Mouse (Mus musculus): ENCODE measurements around the gene Npepps. TPM values are rescaled to one million over a fixed set of nuclear protein-coding genes. Genes with fewer than 3 reads are reported as not detected.
"Not testable (repeated sequence)": the region's sequence is repeated elsewhere in the genome, so short reads cannot be mapped to it uniquely, and the experiment has no call there.

Gene Npepps
- total and polyA plus RNA-seq, 3 experiments = 24.1 to 80.1 (median 77.7) TPM

DNA sequence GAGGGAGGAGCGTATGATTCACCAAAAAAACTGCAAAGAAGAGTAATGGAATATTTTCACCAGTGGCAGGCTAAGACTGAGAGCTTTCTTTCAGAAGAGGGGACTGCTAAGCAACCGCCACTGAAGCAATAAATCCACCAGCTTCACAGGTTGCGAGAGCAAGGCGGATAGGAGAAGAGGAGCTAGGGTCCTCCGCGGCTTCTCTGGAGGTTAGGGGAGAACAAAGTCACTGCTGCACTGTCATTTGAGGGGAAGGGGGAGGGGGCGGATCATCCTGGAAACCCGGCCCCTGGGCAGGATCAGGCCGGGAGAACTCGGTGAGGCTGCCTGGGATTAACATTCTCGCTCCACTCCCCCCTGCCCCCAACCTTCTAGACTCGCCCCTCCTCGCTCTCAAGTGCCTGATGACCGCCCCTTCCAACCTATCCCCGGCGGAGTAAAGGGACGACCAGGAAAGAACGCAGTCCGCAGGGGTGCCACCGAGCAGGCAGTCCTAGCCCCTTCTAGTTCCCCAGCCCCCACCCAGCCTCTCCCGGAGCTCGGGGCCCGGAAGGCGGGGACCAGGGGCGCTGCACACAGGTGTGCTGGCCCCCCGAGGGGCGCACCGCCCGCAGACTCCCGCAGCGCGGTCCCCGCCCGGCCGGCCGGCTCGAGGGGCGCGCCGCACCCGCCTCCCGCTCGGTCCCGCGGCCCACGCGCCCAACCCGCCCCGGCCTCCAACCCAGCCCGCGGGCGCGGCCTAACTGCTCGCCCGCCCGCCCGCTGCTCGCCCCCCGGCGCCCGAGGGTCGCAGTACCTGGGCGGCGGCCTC is 828 bp downstream of the Npepps start:
- 1% methylated on average over 56 of the region's 64 CpGs for WGBS
- peak; percentile 63 to 66 for DNase-seq

DNA sequence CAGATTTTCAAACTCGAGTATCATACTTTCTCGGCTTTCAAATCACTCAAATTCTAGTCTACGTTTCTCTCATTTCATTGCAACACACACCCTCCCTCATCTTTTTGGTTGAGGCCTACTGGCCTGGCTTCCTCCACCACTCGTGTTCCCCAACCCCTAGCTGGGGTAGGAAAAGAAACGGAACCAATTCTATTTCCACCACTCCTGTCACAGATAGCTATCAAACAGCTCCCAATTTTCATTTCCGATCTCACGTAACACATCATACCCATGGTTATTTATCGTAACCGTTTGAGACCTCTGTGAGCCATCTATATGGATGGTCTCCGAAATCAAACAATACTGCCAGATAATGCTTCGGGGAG is 1.4 kb downstream of the Npepps start:
- WGBS = 8% methylated on average over 11 of the region's 11 CpGs
- Histone ChIP-seq H3K9ac (ENCODE audit: low read depth, low read length) (peak overlapping the region; percentile 100), H3K79me2 (replicated peaks; ENCODE audit: control insufficient read depth, insufficient read depth, low read length) (peaks cover 9% of the 10 kb centered on the region), H3K27ac (peak overlapping the region; percentile 87), H3K27me3 (ENCODE audit: control insufficient read depth, insufficient read depth, low read length) (no peaks in the 10 kb centered on the region), H3K4me1 (ENCODE audit: control insufficient read depth, insufficient read depth, low read length) (peaks cover 7% of the 10 kb centered on the region), H3K4me3 (peak overlapping the region; percentile 78), H3K36me3 (ENCODE audit: control insufficient read depth, insufficient read depth, low read length) (peaks cover 2% of the 10 kb centered on the region)
- TF ChIP-seq EP300 (IDR thresholded peaks at IDR 0.05; ENCODE audit: insufficient read depth, low read depth, low read length) (no peak), CTCF (IDR thresholded peaks at IDR 0.05) (no peak), POLR2A (IDR thresholded peaks at IDR 0.05; ENCODE audit: insufficient read depth, low read depth, low read length) (no peak)
- intact Hi-C loops (cut with DNase I) = loop anchor here (5.0 kb wide), 1 partner anchor 47 kb away; no protein-coding TSS in a partner anchor
- no peak for DNase-seq

More for the DNA sequence above, 828 bp downstream of the Npepps start:
- Histone ChIP-seq H3K9ac (ENCODE audit: low read depth, low read length) (peak overlapping the region; percentile 100), H3K27me3 (ENCODE audit: control insufficient read depth, insufficient read depth, low read length) (no peaks in the 10 kb centered on the region), H3K4me1 (ENCODE audit: control insufficient read depth, insufficient read depth, low read length) (peaks cover 7% of the 10 kb centered on the region), H3K4me3 (peak overlapping the region; percentile 78), H3K27ac (peak overlapping the region; percentile 87), H3K79me2 (replicated peaks; ENCODE audit: control insufficient read depth, insufficient read depth, low read length) (peaks cover 8% of the 10 kb centered on the region), H3K36me3 (ENCODE audit: control insufficient read depth, insufficient read depth, low read length) (peaks cover 2% of the 10 kb centered on the region)
- no peak for TF ChIP-seq CTCF (IDR thresholded peaks at IDR 0.05)
- TF ChIP-seq POLR2A (IDR thresholded peaks at IDR 0.05; ENCODE audit: insufficient read depth, low read depth, low read length) = no peak; the same call in 1 of the 2 replicates
- no peak for TF ChIP-seq EP300 (IDR thresholded peaks at IDR 0.05; ENCODE audit: insufficient read depth, low read depth, low read length)
- intact Hi-C loops (cut with DNase I) = loop anchor here (1.0 to 5.0 kb wide), 2 partner anchors 31 to 47 kb away; no protein-coding TSS in a partner anchor

DNA sequence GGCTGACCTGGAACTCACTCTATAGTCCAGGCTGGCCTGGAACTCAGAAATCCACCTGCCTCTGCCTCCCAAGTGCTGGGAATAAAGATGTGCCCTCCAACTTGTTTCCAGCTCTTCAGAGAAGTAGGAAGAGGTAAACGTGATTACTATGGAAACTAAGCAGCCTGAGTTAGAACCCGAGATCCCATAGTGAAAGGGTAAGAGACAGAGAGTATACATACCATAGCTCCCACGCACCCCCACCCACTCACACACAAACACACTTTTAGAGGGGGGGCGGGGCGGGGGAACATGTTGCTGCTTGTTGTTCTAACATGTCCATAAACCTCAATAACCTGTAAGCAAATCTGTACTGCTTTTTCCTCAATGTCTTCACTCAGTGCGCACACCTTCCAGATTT is 2.0 kb downstream of the Npepps start:
- peaks cover 2% of the 10 kb centered on the region for H3K36me3 ChIP-seq (ENCODE audit: control insufficient read depth, insufficient read depth, low read length)
- H3K4me3 ChIP-seq = no peak overlapping the region; the same call in 1 of the 2 replicates
- H3K79me2 ChIP-seq (replicated peaks; ENCODE audit: control insufficient read depth, insufficient read depth, low read length) = peaks cover 9% of the 10 kb centered on the region
- H3K4me1 ChIP-seq (ENCODE audit: control insufficient read depth, insufficient read depth, low read length) = peaks cover 7% of the 10 kb centered on the region
- H3K27ac ChIP-seq = peak overlapping the region; percentile 87; the same call in 1 of the 2 replicates
- intact Hi-C loops (cut with DNase I) = loop anchor here (5.0 kb wide), 1 partner anchor 46 kb away; no protein-coding TSS in a partner anchor
- no peak overlapping the region for H3K9ac ChIP-seq (ENCODE audit: low read depth, low read length)
- H3K27me3 ChIP-seq (ENCODE audit: control insufficient read depth, insufficient read depth, low read length) = no peaks in the 10 kb centered on the region
- no peak for DNase-seq
- TF ChIP-seq CTCF (IDR thresholded peaks at IDR 0.05) (no peak), POLR2A (IDR thresholded peaks at IDR 0.05; ENCODE audit: insufficient read depth, low read depth, low read length) (no peak), EP300 (IDR thresholded peaks at IDR 0.05; ENCODE audit: insufficient read depth, low read depth, low read length) (no peak)
- WGBS = 71% methylated on average over 6 of the region's 6 CpGs

DNA sequence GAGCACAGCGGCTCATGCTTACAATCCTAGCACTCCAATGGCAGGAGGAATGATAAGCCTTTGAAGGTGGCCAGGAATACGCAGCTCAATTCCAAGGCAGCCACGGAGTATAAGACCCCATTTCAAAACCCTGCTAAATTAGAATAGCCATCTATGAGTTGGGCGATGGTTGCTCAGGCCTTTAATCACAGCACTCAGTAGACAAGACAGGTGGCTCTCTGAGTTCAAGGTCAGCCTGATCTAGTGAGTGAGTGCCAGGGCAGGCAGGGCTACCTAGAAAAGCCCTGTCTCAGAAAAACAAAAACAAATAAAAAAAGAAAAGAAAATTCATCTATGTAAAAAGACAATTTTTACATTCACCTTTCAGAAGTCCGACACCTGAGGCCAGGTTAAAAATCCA is 3.3 kb downstream of the Npepps start:
- DNase-seq = no peak
- Histone ChIP-seq H3K4me3 (no peak overlapping the region), H3K9ac (ENCODE audit: low read depth, low read length) (no peak overlapping the region), H3K27me3 (ENCODE audit: control insufficient read depth, insufficient read depth, low read length) (no peaks in the 10 kb centered on the region), H3K27ac (no peak overlapping the region), H3K79me2 (replicated peaks; ENCODE audit: control insufficient read depth, insufficient read depth, low read length) (peaks cover 9% of the 10 kb centered on the region), H3K4me1 (ENCODE audit: control insufficient read depth, insufficient read depth, low read length) (peaks cover 7% of the 10 kb centered on the region), H3K36me3 (ENCODE audit: control insufficient read depth, insufficient read depth, low read length) (peaks cover 2% of the 10 kb centered on the region)
- intact Hi-C loops (cut with DNase I) = loop anchor here (5.0 kb wide), 1 partner anchor 45 kb away; no protein-coding TSS in a partner anchor
- TF ChIP-seq POLR2A (IDR thresholded peaks at IDR 0.05; ENCODE audit: insufficient read depth, low read depth, low read length) (no peak), CTCF (IDR thresholded peaks at IDR 0.05) (no peak), EP300 (IDR thresholded peaks at IDR 0.05; ENCODE audit: insufficient read depth, low read depth, low read length) (no peak)
- 56% methylated on average over 5 of the region's 5 CpGs for WGBS

DNA sequence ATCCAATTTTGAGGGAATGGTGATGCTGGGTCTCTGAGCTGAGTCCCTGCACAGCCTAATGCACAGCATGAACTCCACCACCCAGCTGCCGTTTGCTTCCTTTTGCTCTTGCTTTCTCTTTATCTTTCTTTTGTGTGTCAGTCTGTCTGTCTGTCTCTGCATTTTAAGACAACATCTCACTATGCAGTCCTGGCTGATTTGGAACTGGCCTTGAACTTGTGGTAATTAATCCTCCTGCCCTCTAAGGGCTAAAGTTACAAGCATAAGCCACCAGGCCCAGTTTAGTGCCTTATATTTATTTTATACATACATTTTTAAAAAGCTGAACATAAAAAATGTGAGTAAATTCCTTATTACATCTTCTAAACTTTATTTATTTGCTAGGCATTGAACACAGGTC is 4.4 kb downstream of the Npepps start:
- Histone ChIP-seq H3K79me2 (replicated peaks; ENCODE audit: control insufficient read depth, insufficient read depth, low read length) (peaks cover 11% of the 10 kb centered on the region), H3K36me3 (ENCODE audit: control insufficient read depth, insufficient read depth, low read length) (peaks cover 2% of the 10 kb centered on the region), H3K27me3 (ENCODE audit: control insufficient read depth, insufficient read depth, low read length) (no peaks in the 10 kb centered on the region), H3K4me3 (no peak overlapping the region), H3K4me1 (ENCODE audit: control insufficient read depth, insufficient read depth, low read length) (peaks cover 7% of the 10 kb centered on the region), H3K27ac (no peak overlapping the region), H3K9ac (ENCODE audit: low read depth, low read length) (no peak overlapping the region)
- intact Hi-C loops (cut with DNase I) = loop anchor here (5.0 kb wide), 1 partner anchor 44 kb away; no protein-coding TSS in a partner anchor
- TF ChIP-seq POLR2A (IDR thresholded peaks at IDR 0.05; ENCODE audit: insufficient read depth, low read depth, low read length) = no peak
- TF ChIP-seq CTCF (IDR thresholded peaks at IDR 0.05) = no peak
- TF ChIP-seq EP300 (IDR thresholded peaks at IDR 0.05; ENCODE audit: insufficient read depth, low read depth, low read length) = no peak
- no peak for DNase-seq
- 44% methylated on average over 1 of the region's 1 CpGs for WGBS

DNA sequence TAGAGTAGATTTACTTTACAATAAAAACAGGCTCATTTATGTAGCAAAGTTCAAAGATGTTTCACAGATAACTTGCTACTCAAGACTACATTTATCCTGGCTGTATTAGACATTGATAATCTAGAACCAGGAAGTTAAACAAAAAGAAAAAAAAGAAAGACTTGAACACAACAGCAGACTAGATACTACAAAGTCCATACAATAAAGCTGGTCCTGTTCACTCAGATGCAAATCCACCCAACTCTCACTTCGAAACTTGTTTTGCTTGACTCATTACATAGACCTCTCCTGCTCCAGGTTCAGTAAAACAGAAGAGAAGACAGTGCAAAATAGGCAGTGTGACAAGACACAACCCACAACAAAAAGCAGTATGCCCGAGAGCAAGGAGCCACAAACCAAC is 5.1 kb downstream of the Npepps start:
- Histone ChIP-seq H3K4me1 (ENCODE audit: control insufficient read depth, insufficient read depth, low read length) (peaks cover 5% of the 10 kb centered on the region), H3K4me3 (no peak overlapping the region), H3K9ac (ENCODE audit: low read depth, low read length) (no peak overlapping the region), H3K27ac (no peak overlapping the region), H3K79me2 (replicated peaks; ENCODE audit: control insufficient read depth, insufficient read depth, low read length) (peaks cover 11% of the 10 kb centered on the region), H3K36me3 (ENCODE audit: control insufficient read depth, insufficient read depth, low read length) (peaks cover 2% of the 10 kb centered on the region), H3K27me3 (ENCODE audit: control insufficient read depth, insufficient read depth, low read length) (no peaks in the 10 kb centered on the region)
- DNase-seq = no peak
- 84% methylated on average over 2 of the region's 2 CpGs for WGBS
- intact Hi-C loops (cut with DNase I) = loop anchor here (5.0 kb wide), 1 partner anchor 43 kb away; no protein-coding TSS in a partner anchor
- TF ChIP-seq POLR2A (IDR thresholded peaks at IDR 0.05; ENCODE audit: insufficient read depth, low read depth, low read length) (no peak), CTCF (IDR thresholded peaks at IDR 0.05) (no peak), EP300 (IDR thresholded peaks at IDR 0.05; ENCODE audit: insufficient read depth, low read depth, low read length) (no peak)

DNA sequence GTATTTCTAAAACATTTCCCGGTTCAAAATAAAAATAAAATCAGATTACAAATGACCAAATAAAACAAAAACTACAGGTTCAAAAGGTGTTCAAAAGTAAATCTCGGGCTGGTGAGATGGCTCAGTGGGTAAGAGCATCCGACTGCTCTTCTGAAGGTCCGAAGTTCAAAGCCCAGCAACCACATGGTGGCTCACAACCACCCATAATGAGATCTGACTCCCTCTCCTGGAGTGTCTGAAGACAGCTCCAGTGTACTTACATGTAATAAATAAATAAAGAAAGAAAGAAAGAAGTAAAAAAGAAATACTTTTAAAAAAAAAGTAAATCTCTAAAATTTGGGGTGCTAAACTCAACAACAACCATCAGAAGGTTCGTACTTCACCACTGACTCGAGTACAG is 5.5 kb downstream of the Npepps start:
- not testable (repeated sequence) for H3K9ac ChIP-seq (ENCODE audit: low read depth, low read length); DNase-seq; H3K4me3 ChIP-seq; H3K27me3 ChIP-seq (ENCODE audit: control insufficient read depth, insufficient read depth, low read length); H3K4me1 ChIP-seq (ENCODE audit: control insufficient read depth, insufficient read depth, low read length); H3K79me2 ChIP-seq (replicated peaks; ENCODE audit: control insufficient read depth, insufficient read depth, low read length); H3K27ac ChIP-seq; H3K36me3 ChIP-seq (ENCODE audit: control insufficient read depth, insufficient read depth, low read length)
- intact Hi-C loops (cut with DNase I) = loop anchor here (5.0 kb wide), 1 partner anchor 43 kb away; no protein-coding TSS in a partner anchor
- WGBS = 87% methylated on average over 6 of the region's 6 CpGs

All from heart, adult 2 months (tissue).